Mouse (Mus musculus) T-cell, adult 2 months (primary cell): ENCODE measurements around the gene 4930535I16Rik.
A peak's percentile ranks its signal among the peaks of the same experiment; 100 is the strongest.

Experiments used
- DNase-seq: peaks from one replicate; pipeline ENCODE4 v3.0.0; 2022; ENCODE audit warnings: low spot score

4930535I16Rik gene

DNA sequence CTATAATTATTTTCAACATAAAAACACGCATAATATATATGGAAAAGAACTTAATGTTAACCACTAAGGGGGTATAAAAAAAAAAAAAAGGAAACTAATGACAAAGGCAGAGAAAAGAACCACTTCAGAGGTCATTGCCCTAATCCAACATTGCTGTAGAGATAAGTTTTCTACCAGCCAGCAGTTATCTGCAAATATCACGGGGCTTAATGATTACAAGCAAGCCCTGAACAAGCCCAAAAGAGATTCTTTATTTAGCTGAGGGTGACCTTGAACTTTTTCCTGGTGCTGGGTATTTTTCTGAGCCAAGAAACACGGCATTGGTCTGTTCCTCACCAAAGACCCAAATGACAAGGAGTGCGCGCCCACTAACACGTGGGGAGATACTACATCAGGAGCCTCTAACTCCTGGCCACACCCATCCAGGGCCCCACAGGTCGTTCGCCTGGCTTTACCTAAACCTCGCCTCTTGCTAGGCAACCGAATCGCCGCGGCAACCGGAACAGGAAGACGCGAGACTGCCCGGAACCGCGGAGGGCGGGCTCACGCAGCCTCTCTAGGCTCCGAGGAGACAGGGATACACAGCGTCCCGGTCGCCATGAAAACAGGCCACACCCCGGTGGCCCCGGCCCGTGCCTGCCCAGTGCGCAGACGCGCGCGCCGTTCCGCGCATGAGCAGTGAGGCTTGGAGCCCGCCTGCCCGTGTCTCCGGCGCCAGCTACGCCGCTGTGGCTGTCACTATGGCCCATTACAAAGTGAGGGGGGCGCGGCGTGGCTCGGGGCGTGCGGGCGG, 13.3 kb downstream of the 4930535I16Rik start, which contains the start of gene Mycbp:
Gene Mycbp, plus strand, starts transcription at position 500 of the 793 bp plus-strand sequence.
- DNase-seq: peak; percentile 99

DNA sequence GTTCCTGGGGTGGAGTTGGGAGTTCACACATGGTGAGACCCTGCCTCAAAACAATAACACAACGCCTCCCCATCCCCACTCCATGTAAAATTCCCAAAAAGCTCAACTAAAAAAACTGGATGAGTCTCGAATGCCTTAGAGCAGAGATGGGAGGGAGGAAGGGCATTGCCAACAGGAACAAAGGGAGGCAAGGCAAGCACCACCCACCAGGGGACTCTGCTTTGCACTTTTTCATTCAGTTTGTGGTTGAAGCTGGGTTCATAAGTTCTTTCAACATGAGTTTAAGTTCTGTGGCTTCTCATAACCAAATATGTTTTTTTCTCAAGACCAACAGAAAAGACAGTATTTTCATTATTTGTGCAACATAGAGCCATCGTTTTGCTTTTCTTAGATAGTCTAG, 14.4 kb downstream of the 4930535I16Rik start:
- DNase-seq: peak; percentile 7

GRCm38 (mm10) chr4:123898696-123899095, 19.1 kb downstream of the 4930535I16Rik start:
- DNase-seq: peak; percentile 36

- no peak for DNase-seq
These were observed 23.5 kb downstream of the 4930535I16Rik start for GRCm38 (mm10) chr4:123894295-123894694.

DNA sequence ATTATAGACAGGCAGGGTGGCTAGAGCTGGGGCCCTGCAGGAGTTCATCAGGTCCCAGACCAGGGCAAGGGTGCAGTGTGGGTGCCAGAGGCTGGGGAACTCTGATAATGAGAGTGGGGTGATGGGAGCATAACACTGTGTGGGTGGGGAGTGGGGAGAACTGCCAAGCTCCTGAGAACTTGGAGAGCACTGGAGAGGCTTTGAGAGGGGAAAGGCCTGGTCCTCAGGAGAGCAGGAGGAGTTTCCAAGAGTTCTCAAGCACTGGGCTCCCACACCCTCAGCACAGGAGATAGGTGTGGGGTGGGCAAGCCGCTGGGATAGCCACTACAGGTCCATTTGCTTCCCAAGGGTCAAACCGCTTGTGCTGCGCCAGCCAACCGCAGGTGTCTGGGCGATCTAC, 24.1 kb downstream of the 4930535I16Rik start:
- DNase-seq: no peak
